Mouse (Mus musculus) intestine, embryonic 14.5 days (tissue): ENCODE results near the gene Lsg1. TPM values are rescaled to one million over a fixed set of nuclear protein-coding genes. Genes with fewer than 3 reads are reported as not detected.

Experiments used
- ATAC-seq: fragments of 200-750 bp; cut with Nextera tagmentation; replicated peaks from 2 replicates; pipeline ENCODE4 v1.8.0; 2017; ENCODE audit warnings: low read depth, moderate number of reproducible peaks, moderate TSS enrichment, moderate library complexity; ENCODE audit not compliant: low FRiP score, low TSS enrichment
- DNase-seq: peaks from one replicate; pipeline ENCODE4 v3.0.0-alpha.2; 2018; ENCODE audit warnings: low spot score
- H3K27ac ChIP-seq: fragments of 300-500 bp; sonication (generic); 2 replicates; pipeline ENCODE4 v1.5.1; 2014; ENCODE audit warnings: low read depth, mild to moderate bottlenecking, control low read depth
- H3K27me3 ChIP-seq: fragments of 300-500 bp; sonication (generic); replicated peaks from 2 replicates; pipeline ENCODE4 v1.6.1; 2014; ENCODE audit warnings: low read length, control low read depth; ENCODE audit not compliant: control insufficient read depth, insufficient read depth
- H3K36me3 ChIP-seq: fragments of 300-500 bp; sonication (generic); 2 replicates; pipeline ENCODE4 v1.6.1; 2014; ENCODE audit warnings: low read length, control low read depth; ENCODE audit not compliant: control insufficient read depth, insufficient read depth
- H3K4me1 ChIP-seq: fragments of 300-500 bp; sonication (generic); replicated peaks from 2 replicates; pipeline ENCODE4 v1.6.1; 2014; ENCODE audit warnings: low read length, control low read depth, mixed read lengths; ENCODE audit not compliant: control insufficient read depth, insufficient read depth
- H3K4me2 ChIP-seq: fragments of 300-500 bp; sonication (generic); 2 replicates; pipeline ENCODE4 v1.6.1; 2014; ENCODE audit warnings: low read length
- H3K4me3 ChIP-seq: fragments of 300-500 bp; sonication (generic); 2 replicates; pipeline ENCODE4 v1.5.1; 2014; ENCODE audit warnings: low read depth, low read length, control low read depth, mixed read lengths
- H3K9ac ChIP-seq: fragments of 300-500 bp; sonication (generic); 2 replicates; pipeline ENCODE4 v1.6.1; 2014; ENCODE audit warnings: mild to moderate bottlenecking, low read length
- H3K9me3 ChIP-seq: fragments of 300-500 bp; sonication (generic); 2 replicates; pipeline ENCODE4 v1.6.1; 2016; ENCODE audit warnings: low read length, control low read depth; ENCODE audit not compliant: control insufficient read depth
- WGBS: fragments of 180-500 bp; shearing (Covaris S2); extraction: QIAGEN DNeasy Blood & Tissue Kit; methylation state at CpG from one replicate; pipeline ENCODE4 v1.1.7; 2014; 5-methylcytosine and 5-hydroxymethylcytosine counted together
- polyA plus RNA-seq: library from polyadenylated mRNA; unstranded; fragments of >200 nt; fragmentation: Nextera tagmentation; extraction: Ambion mirVana; gene quantifications from 2 replicates; pipeline ENCODE4 v1.2.1, GENCODE M21; 2014

The Lsg1 gene
- polyA plus RNA-seq, 1 experiment from 2014 or later = 70.3 TPM

DNA sequence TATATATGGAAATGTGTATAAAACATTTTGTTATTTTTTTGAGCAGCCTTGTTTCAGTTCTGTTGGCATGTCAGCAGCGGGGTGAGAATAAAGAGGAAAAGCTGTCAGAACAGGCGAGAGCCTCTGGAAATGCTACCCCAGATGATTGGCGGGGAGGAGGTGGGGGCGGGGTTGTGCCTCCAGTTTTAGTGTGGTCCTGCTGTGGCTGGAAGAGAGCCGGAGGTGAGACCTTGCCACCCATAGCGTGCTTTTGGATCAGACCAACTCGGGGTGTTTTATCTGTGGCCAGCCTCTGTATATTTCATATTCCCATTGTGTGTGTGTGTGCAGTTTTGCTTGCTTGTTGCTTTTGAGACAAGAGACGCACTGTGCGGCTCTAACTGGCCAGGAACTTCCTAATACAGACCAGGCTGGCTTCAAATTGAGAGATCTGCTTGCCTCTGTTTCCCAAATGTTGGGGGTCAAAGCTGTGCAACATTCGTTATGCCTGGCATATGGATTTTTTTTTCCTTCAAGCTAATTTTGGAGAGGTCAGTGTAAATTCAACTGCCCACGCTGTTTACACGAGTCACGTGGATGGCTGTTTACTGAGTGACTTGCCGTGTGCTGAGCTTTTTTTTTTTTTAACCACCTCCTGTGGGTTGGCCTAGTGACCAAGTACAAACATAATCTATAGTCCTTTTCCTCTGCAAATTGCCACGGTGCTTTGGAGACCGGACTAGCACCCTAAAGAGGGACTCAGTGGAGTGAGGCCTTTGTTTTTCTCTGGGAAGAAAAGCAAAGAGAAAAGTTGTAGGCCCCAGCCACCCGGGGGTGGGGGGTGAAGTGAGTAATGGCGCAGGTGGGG lies 15.5 kb upstream of the Lsg1 start:
- Histone ChIP-seq H3K4me1 (peaks cover 32% of the 10 kb centered on the region), H3K4me3 (no peak overlapping the region)

DNA sequence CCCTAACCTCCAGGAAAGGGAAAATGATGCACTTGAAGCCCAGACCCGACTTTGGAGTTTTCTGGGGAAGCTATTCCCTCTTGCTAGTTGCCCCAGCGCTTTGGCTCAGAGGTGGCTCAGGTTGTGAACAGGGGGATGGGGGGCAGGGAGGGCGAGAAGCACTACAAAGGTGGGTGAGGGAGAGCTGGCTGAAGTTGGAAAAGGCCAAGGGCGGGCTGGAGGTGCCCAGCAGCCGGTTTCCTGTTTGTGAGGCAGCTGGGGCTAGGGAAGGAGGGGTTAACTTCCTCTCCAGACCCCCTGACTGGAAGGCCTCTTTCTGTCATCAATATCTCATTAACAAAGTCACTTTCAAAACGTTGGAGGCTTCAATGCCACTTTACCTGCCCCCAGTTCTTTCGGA lies 14.6 kb upstream of the Lsg1 start:
- Histone ChIP-seq H3K9me3 (no peaks in the 10 kb centered on the region), H3K36me3 (no peaks in the 10 kb centered on the region), H3K4me2 (peak overlapping the region; percentile 92), H3K27ac (no peak overlapping the region), H3K4me3 (peak overlapping the region; percentile 75), H3K27me3 (no peaks in the 10 kb centered on the region), H3K9ac (peak overlapping the region; percentile 65; the same call in 1 of the 2 replicates), H3K4me1 (peaks cover 35% of the 10 kb centered on the region)
- DNase-seq (no peak), ATAC-seq (no peak)
- WGBS = 28% methylated on average over 7 of the region's 7 CpGs

More for the DNA sequence above, 15.5 kb upstream of the Lsg1 start:
- Histone ChIP-seq H3K36me3 (no peaks in the 10 kb centered on the region), H3K9ac (no peak overlapping the region), H3K9me3 (no peaks in the 10 kb centered on the region), H3K4me2 (peak overlapping the region; percentile 92), H3K27ac (no peak overlapping the region), H3K27me3 (no peaks in the 10 kb centered on the region)
- 40% methylated on average over 18 of the region's 18 CpGs for WGBS
- no peak for ATAC-seq
- no peak for DNase-seq

DNA sequence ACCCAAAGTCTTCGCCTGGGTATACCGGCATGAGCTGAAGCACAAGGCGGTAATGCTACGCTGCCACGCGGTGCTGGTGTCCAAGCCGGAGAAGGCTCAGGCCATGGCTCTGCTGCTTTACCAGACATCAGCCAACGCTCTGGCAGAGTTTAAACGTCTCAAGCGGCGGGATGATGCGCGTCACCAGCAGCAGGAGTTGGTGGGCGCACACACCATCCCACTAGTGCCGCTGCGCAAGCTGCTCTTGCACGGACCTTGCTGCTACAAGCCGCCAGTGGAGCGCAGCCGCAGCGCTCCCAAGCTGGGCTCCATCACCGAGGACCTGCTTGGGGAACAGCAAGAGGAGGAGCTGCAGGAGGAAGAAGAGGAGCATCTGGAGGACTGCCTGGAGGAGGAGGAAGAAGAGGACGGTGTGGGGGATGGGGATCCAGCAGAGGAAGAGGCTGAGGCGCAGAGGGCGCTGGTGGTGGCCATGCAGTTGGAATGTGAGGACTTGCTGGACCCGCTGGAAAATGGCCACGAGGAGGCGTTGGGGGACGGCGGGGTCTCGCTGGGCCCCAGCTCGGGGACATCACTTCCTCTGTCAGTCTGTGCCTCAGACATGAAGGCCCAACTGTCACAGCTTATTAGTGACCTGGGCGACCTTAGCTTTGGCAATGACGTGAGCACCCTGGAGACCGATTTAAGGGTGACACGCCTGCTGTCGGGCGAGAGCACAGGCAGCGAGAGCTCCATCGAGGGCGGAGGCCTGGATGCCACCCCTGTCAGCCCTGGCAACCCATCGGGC lies 13.8 kb upstream of the Lsg1 start:
- Histone ChIP-seq H3K4me1 (peaks cover 35% of the 10 kb centered on the region), H3K27me3 (0 out of 2 replicates have a peak, but pooled peaks cover 4% of the 10 kb centered on the region), H3K9me3 (no peaks in the 10 kb centered on the region), H3K36me3 (no peaks in the 10 kb centered on the region), H3K27ac (no peak overlapping the region), H3K9ac (peak overlapping the region; percentile 65), H3K4me2 (peak overlapping the region; percentile 92), H3K4me3 (peak overlapping the region; percentile 75)
- 14% methylated on average over 42 of the region's 42 CpGs for WGBS
- 0 out of 2 replicates have a peak, but pooled peaks have one; percentile 9 for ATAC-seq
- peak; percentile 82 for DNase-seq

DNA sequence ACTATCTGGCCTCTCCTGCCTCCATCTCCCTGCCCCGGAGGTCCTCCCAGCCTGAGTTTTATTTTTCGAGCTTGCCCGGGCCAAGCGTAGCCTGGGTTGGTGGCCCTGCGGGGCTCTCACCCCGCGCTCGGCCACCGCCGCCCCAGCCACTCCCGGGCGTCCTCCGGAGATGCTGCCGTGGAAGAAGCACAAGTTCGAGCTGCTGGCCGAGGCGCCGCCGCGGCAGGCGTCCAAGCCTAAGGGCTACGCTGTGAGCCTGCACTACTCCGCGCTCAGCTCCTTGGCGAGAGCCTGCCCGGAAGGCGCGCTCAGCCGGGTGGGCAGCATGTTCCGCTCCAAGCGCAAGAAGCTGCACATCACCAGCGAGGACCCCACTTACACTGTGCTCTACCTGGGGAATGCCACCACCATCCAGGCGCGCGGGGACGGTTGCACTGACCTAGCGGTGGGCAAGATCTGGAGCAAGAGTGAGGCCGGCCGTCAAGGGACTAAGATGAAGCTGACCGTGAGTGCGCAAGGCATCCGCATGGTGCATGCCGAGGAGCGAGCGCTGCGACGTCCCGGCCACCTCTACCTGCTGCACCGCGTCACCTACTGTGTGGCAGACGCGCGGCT lies 13.1 kb upstream of the Lsg1 start:
- no peaks in the 10 kb centered on the region for H3K36me3 ChIP-seq
- H3K9ac ChIP-seq = peak overlapping the region; percentile 65
- DNase-seq = no peak
- H3K27me3 ChIP-seq = 0 out of 2 replicates have a peak, but pooled peaks cover 4% of the 10 kb centered on the region
- peaks cover 32% of the 10 kb centered on the region for H3K4me1 ChIP-seq
- H3K9me3 ChIP-seq = no peaks in the 10 kb centered on the region
- 0 out of 2 replicates have a peak overlapping the region, but pooled peaks have one; percentile 75 for H3K27ac ChIP-seq
- peak; percentile 4; the same call in 1 of the 2 replicates for ATAC-seq
- WGBS = 1% methylated on average over 53 of the region's 53 CpGs
- peak overlapping the region; percentile 75 for H3K4me3 ChIP-seq
- peak overlapping the region; percentile 92 for H3K4me2 ChIP-seq

DNA sequence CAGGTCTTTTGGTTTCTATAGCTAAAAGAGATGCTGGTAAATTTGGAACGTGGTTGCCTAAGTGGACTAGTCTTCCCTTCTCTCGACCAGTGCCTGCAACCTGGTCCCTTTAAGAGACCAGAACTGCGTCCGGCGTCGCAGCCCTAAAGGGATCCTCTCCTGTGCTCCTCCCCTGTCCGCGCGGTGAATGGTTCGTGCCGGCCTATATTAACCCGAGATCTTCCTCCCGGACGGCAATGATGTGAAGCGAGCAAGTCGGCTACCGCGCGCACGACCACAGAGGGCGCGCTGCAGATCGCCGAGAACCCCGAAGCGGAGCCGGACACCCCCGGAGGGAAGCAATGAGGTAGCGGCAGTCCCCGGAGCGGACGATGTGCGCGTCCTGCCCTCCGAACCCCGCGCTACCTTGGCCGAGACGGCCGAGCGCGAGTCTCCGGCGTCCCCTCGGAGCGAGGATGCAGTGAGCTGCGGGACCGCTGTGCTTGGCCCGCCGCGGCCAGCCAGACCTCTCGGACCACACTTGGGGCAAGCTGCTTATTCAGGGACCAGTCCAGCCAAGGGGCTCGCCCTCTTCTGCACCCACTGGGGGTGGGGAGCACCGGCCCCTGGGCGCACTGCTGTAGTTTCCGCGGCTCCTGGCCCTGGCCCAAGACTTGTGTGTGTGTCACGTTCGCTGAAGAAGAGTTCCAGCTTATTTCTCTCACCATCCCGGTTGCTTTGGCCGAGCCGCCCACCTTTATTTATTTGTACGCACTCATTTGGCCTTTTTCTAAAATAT lies 12.3 kb upstream of the Lsg1 start, which contains the start of gene Fam43a:
Gene Fam43a, plus strand, starts transcription at position 233 of the 778 bp plus-strand sequence.
- 0 out of 2 replicates have a peak, but pooled peaks cover 4% of the 10 kb centered on the region for H3K27me3 ChIP-seq
- peak within 1 kb of the TSS; percentile 75 for H3K27ac ChIP-seq
- H3K4me3 ChIP-seq = peak within 1 kb of the TSS; percentile 75
- H3K4me1 ChIP-seq = peaks cover 24% of the 10 kb centered on the region
- peak within 1 kb of the TSS; percentile 65 for H3K9ac ChIP-seq
- H3K36me3 ChIP-seq = no peaks in the 10 kb centered on the region
- WGBS = 0% methylated on average over 63 of the region's 63 CpGs
- peak; percentile 94 for DNase-seq
- H3K4me2 ChIP-seq = peak within 1 kb of the TSS; percentile 92
- peak; percentile 82 for ATAC-seq
- no peaks in the 10 kb centered on the region for H3K9me3 ChIP-seq

DNA sequence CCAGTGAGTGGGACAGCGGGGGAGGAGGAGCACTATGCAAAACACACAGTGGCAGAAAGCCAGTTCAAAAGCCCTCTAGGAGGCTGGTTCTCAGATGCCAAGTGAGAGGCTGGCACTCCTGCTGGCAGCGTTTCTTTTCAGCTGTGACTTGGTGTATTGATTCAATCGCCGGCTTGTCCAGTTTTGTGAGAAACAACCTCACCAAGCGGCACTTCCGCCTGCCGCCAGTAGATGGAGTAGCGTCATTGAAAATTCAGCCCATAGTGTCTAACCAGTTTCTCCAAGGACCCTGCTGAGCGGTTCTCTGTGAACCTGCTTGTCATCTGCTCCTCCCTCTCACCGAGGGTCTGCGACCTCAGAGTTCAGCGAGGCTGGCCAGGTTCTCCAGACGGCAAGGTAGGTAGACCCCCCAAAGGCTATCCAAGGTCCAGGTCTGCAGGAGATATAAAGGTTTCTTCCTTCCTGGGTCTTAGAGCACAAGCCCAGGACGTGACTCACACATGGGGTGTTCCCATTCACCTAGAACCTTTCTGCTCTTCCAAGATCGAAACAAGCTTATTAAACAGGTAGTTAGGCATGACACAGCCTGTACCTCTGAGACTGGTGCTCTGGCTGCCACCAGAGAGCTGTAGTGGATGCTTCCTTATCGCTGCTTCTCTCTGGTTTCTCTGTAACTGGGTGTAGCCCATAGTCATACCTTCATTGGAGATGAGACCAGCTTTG lies 9.7 kb upstream of the Lsg1 start:
- Histone ChIP-seq H3K4me3 (no peak overlapping the region), H3K36me3 (no peaks in the 10 kb centered on the region), H3K4me1 (peaks cover 18% of the 10 kb centered on the region), H3K27me3 (0 out of 2 replicates have a peak, but pooled peaks cover 4% of the 10 kb centered on the region), H3K4me2 (peak overlapping the region; percentile 31), H3K9ac (no peak overlapping the region), H3K27ac (no peak overlapping the region), H3K9me3 (no peaks in the 10 kb centered on the region)
- ATAC-seq = 0 out of 2 replicates have a peak, but pooled peaks have one; percentile 12
- DNase-seq = peak; percentile 98
- 12% methylated on average over 16 of the region's 16 CpGs for WGBS

DNA sequence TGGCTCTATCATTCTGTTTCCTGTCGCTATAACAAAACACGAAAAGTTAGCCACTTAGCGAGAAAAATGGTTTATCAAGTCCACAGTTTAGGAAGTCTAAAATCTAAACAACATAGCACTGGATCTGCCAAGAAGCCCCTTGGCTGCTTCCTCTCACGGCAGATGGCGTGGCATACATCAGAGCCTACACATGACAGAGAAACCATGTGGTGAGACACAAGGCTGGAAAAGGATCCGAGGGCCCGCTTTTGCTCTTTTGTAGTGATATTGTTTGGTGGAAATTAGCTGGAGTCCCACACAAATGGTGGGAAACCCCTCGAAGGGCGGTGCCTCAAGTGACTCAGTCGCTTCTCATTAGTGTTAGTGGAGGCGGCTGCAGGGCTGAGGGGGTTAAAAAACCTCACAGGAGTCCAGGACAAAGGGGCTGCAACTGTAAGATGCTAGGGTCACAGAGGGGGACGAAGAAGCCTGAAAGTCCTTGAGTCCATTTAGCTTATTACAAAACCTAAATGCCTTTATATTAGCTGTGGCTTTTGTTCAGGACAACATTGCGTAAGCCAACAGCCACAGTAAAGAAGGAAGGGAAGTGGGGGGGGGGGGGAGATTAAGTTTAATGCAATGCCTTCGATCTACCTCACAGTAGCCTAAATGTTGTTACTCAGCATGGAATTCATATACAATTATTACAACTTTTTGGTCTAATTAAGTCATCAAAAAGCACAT lies 8.6 kb upstream of the Lsg1 start:
- no peak overlapping the region for H3K27ac ChIP-seq
- no peak overlapping the region for H3K4me3 ChIP-seq
- H3K9me3 ChIP-seq = no peaks in the 10 kb centered on the region
- no peak overlapping the region for H3K9ac ChIP-seq
- DNase-seq = no peak
- WGBS = 57% methylated on average over 14 of the region's 14 CpGs
- peaks cover 7% of the 10 kb centered on the region for H3K4me1 ChIP-seq
- H3K36me3 ChIP-seq = no peaks in the 10 kb centered on the region
- H3K4me2 ChIP-seq = no peak overlapping the region
- ATAC-seq = no peak
- 0 out of 2 replicates have a peak, but pooled peaks cover 4% of the 10 kb centered on the region for H3K27me3 ChIP-seq
